Mouse (Mus musculus) gonadal fat pad, adult 2 months (tissue): ENCODE data around the gene S100b. TPM values are rescaled to one million over a fixed set of nuclear protein-coding genes. Genes with fewer than 3 reads are reported as not detected.

Source experiments
- DNase-seq: peaks from one replicate; pipeline ENCODE4 v3.0.0-alpha.2; 2012; ENCODE audit warnings: low read depth
- polyA plus RNA-seq: library from polyadenylated mRNA; depleted of rRNA; stranded (reverse); fragments of >200 nt; gene quantifications from 2 replicates; pipeline ENCODE4 v1.2.3, GENCODE M21; 2012; rRNA removed

The S100b gene
- polyA plus RNA-seq, 1 experiment: 6.8 TPM

DNA sequence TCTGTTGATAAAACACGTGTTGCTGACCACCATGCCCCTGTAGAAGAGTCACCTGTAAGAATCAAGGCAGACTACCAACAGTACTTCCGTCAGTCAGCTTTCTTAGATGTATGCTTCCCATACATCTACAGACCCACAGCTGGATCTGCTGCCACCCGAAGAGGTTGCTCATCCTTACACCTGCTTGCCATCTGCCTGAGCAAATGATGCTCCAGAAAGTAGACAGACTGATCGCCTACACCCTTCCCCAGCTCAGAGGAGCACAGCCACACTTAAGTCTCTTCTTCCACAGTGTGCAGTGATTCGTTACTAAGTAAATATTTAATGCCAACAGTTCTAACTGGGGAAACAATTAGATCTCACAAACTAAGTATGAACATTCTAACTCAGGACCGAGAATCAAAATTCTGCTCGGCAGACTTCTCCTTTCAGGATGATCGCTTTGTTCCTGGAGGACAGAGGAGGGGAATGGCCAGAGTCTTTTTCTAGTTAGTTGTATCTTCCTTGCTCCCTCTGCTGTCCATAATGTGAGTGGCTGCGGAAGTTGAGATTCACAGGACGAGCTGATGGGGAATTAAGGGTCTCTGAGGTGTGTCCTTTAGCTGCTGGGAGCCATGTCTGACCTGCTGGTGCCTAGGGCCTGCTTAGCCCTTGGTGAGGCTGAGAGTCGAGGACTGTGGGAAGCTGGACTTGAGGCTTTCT lies 6.9 kb downstream of the S100b start:
- DNase-seq: no peak

DNA sequence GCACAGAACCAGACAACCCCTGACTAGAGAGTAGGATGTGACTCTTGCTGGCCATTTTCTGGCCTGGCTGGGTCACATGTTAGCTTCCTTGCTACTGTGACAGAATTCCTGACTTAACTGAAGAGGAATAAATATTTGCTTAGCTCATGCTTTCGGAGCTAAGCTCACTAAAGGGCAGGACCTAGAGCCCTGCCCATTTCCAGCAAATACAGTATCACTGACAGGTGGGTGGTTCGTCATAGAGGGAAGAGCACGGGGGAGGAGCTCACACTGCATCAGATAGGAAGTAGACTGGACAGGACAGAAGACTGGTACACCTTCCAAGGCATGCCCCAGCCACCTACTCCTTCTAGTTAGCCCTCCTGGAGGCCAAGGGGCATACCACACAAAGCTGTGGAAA lies 7.8 kb downstream of the S100b start:
- DNase-seq: no peak

- DNase-seq: no peak
Observed at GRCm38 (mm10) chr10:76262431-76262830, 8.8 kb downstream of the S100b start.

DNA sequence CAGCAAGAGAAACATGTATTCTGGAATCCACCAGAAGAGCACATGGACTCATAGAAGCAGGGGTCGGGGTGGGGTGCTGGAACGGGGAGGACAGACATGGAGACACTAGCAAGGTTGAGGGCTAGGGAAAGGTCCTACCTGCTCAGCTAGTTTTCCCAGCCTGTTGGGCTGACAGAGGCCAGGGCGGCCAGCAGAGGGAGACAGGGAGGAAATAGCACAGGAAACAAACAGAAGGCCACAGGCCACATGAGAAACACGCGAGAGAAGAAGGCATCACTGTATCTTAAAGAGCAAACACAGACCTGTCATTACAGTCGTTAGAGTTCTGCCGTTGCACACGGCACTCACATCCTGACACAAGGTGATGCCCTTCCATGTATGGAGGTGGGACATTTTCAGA lies 17.6 kb downstream of the S100b start:
- DNase-seq: no peak

GRCm38 (mm10) chr10:76275256-76275655 lies 21.6 kb downstream of the S100b start:
- no peak for DNase-seq

- DNase-seq: no peak
Observed at GRCm38 (mm10) chr10:76278541-76279097, 25.0 kb downstream of the S100b start.

GRCm38 (mm10) chr10:76288268-76288993 lies 34.8 kb downstream of the S100b start:
- peak; percentile 52 for DNase-seq

DNA sequence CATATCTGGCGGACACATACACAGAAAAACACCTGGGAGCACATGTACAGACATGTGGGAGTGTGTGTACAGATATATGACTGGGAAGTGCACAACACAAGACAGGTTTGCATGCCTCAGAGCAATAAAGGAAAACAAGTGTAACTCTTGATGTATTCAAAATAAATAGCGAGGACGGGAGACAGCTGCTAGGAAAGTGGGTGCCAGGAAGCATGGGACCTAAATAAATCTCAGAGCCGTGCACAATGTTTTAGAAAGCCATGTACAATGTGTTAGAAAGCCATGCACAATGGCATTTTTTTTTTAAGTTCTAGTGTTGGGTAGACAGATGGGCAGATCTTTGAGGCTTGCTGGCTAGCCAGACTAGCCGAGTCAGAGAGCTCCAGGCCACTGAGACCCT lies 35.4 kb downstream of the S100b start:
- no peak for DNase-seq

- DNase-seq: no peak
Observed at GRCm38 (mm10) chr10:76289936-76290671, 36.5 kb downstream of the S100b start.

- no peak for DNase-seq
Observed at GRCm38 (mm10) chr10:76293222-76293621, 39.6 kb downstream of the S100b start.

GRCm38 (mm10) chr10:76300133-76300532 lies 46.5 kb downstream of the S100b start:
- DNase-seq: no peak

GRCm38 (mm10) chr10:76306738-76307137 lies 53.1 kb downstream of the S100b start:
- DNase-seq: no peak

Other genes with a start within 250 kb of the S100b start
- gene Zfp280b, start 221.2 kb upstream of the S100b start, polyA plus RNA-seq: 4.4 and 4.8 TPM in 2 replicates
- gene Slc5a4b, start 142.9 kb upstream of the S100b start, polyA plus RNA-seq: not detected in 2 replicates
- gene Slc5a4a, start 106.4 kb upstream of the S100b start, polyA plus RNA-seq: not detected in 2 replicates
- gene Prmt2, start 16.0 kb upstream of the S100b start, polyA plus RNA-seq: 49.0 and 49.7 TPM in 2 replicates
- gene Dip2a, start 91.4 kb downstream of the S100b start, polyA plus RNA-seq: 19.8 TPM in 2 replicates
- not detected in 2 replicates for gene AC141477.1, start 186.6 kb downstream of the S100b start, polyA plus RNA-seq
- 11.7 and 15.6 TPM in 2 replicates for gene Pcnt, start 188.9 kb downstream of the S100b start, polyA plus RNA-seq
- 1.1 and 2.9 TPM in 2 replicates for gene 2610028H24Rik, start 195.2 kb downstream of the S100b start, polyA plus RNA-seq
- 17.3 and 21.6 TPM in 2 replicates for gene Mcm3ap, start 215.1 kb downstream of the S100b start, polyA plus RNA-seq
- 2.9 and 3.2 TPM in 2 replicates for gene Ybey, start 215.3 kb downstream of the S100b start, polyA plus RNA-seq